Comparison of ENCODE assay signal across 10 mouse cellular contexts in genomic region chr4:88275571-88276041, GRCm38 (mm10).
DNase-seq lines count a peak whose midpoint lies in the region; ATAC-seq and TF ChIP-seq lines count a peak whose summit lies in the region.
"Had no signal": no experiment of that assay in that cellular context is flagged by ENCODE, and none has a peak within 500 bp of the region (broad histone marks: within the 10 kb centered on the region; RNA-seq: fewer than 3 reads in every experiment).

No protein-coding gene starts in this region.

- H3K4me3 ChIP-seq in heart, embryonic 13.5 days = no peak overlapping the region
- no peak overlapping the region for H3K4me3 ChIP-seq in heart, adult 2 months
- no peak overlapping the region for H3K4me3 ChIP-seq in lung, postnatal 0 days (ENCODE audit: low read depth, low read length)
- no peak overlapping the region for H3K4me3 ChIP-seq in heart, postnatal 0 days (ENCODE audit: low read depth, low read length)
- H3K4me3 ChIP-seq in thymus, adult 2 months (ENCODE audit: control insufficient read depth, insufficient read depth, low read length) = no peak overlapping the region

- TF ChIP-seq CTCF in heart, adult 2 months (IDR thresholded peaks at IDR 0.05) = no peak
- TF ChIP-seq CTCF in lung, postnatal 0 days (IDR thresholded peaks at IDR 0.05) = no peak
- TF ChIP-seq CTCF in heart, postnatal 0 days (IDR thresholded peaks at IDR 0.05; ENCODE audit: low read depth) = no peak
- no peak for TF ChIP-seq CTCF in thymus, adult 2 months (IDR thresholded peaks at IDR 0.05; ENCODE audit: borderline replicate concordance, control insufficient read depth, extremely low read depth, insufficient read depth, low read length, poor library complexity)

- H3K27ac ChIP-seq in heart, embryonic 13.5 days (replicated peaks) = peak overlapping the region; percentile 42
- H3K27ac ChIP-seq in heart, adult 2 months = no peak overlapping the region
- H3K27ac ChIP-seq in lung, postnatal 0 days (ENCODE audit: low read length) = peak overlapping the region; percentile 81
- H3K27ac ChIP-seq in heart, postnatal 0 days (ENCODE audit: low read depth) = peak overlapping the region; percentile 30; the same call in 1 of the 2 replicates
- peak overlapping the region; percentile 5; the same call in 1 of the 2 replicates for H3K27ac ChIP-seq in thymus, adult 2 months (ENCODE audit: control insufficient read depth, insufficient read depth, low read length)

- no peak for DNase-seq in heart, adult 2 months
- peak; percentile 81 for DNase-seq in lung, postnatal 0 days (ENCODE audit: low spot score)
- no peak for DNase-seq in lung, postnatal 25 days (ENCODE audit: low spot score)
- DNase-seq in heart, postnatal 0 days (ENCODE audit: low spot score) = peak; percentile 19
- DNase-seq in thymus, adult 2 months = peak; percentile 24
- no peak for DNase-seq in gastrocnemius, adult 8-10 months (ENCODE audit: low spot score in 2 of 2)
- no peak for DNase-seq in right cerebral cortex, postnatal 10 days (ENCODE audit: low spot score in 2 of 2)
- DNase-seq: right cerebral cortex, postnatal 25 days had no signal

- intact Hi-C loops in heart, adult 2 months (cut with DNase I) = no loop called here

- WGBS in heart, embryonic 13.5 days = 47% methylated on average over 6 of the region's 6 CpGs
- WGBS in heart, adult 2 months = 36% methylated on average over 6 of the region's 6 CpGs
- WGBS in lung, postnatal 0 days = 21% methylated on average over 6 of the region's 6 CpGs
- 54% methylated on average over 6 of the region's 6 CpGs for WGBS in heart, postnatal 0 days
- WGBS in thymus, adult 2 months = 3% methylated on average over 6 of the region's 6 CpGs

- H3K79me2 ChIP-seq in heart, adult 2 months (replicated peaks; ENCODE audit: control insufficient read depth, insufficient read depth, low read length) = no peaks in the 10 kb centered on the region

- H3K9ac ChIP-seq in heart, embryonic 13.5 days = no peak overlapping the region
- no peak overlapping the region for H3K9ac ChIP-seq in heart, adult 2 months (ENCODE audit: low read depth, low read length)
- H3K9ac ChIP-seq in lung, postnatal 0 days (replicated peaks; ENCODE audit: low read depth) = no peak overlapping the region
- H3K9ac ChIP-seq in heart, postnatal 0 days (replicated peaks; ENCODE audit: low read depth, low read length) = no peak overlapping the region

- peaks cover 19% of the 10 kb centered on the region for H3K4me1 ChIP-seq in heart, embryonic 13.5 days
- peaks cover 2% of the 10 kb centered on the region for H3K4me1 ChIP-seq in heart, adult 2 months (ENCODE audit: control insufficient read depth, insufficient read depth, low read length)
- H3K4me1 ChIP-seq in lung, postnatal 0 days (ENCODE audit: insufficient read depth, low read depth, low read length) = no peaks in the 10 kb centered on the region
- no peaks in the 10 kb centered on the region for H3K4me1 ChIP-seq in heart, postnatal 0 days (ENCODE audit: control insufficient read depth, insufficient read depth)
- H3K4me1 ChIP-seq in thymus, adult 2 months (replicated peaks; ENCODE audit: control insufficient read depth, insufficient read depth, low read length) = peaks cover 3% of the 10 kb centered on the region

- no peak for TF ChIP-seq POLR2A in heart, adult 2 months (IDR thresholded peaks at IDR 0.05; ENCODE audit: insufficient read depth, low read depth, low read length)
- TF ChIP-seq POLR2A in thymus, adult 2 months (IDR thresholded peaks at IDR 0.05; ENCODE audit: control insufficient read depth, extremely low read depth, insufficient read depth, low read length, poor library complexity) = no peak

- no peaks in the 10 kb centered on the region for H3K36me3 ChIP-seq in heart, embryonic 13.5 days
- no peaks in the 10 kb centered on the region for H3K36me3 ChIP-seq in heart, adult 2 months (ENCODE audit: control insufficient read depth, insufficient read depth, low read length)
- H3K36me3 ChIP-seq in lung, postnatal 0 days (ENCODE audit: insufficient read depth, low read length) = no peaks in the 10 kb centered on the region
- H3K36me3 ChIP-seq in heart, postnatal 0 days (replicated peaks; ENCODE audit: control insufficient read depth, insufficient read depth, low read length) = no peaks in the 10 kb centered on the region
- H3K36me3 ChIP-seq in thymus, adult 2 months (ENCODE audit: control insufficient read depth, insufficient read depth, low read length) = no peaks in the 10 kb centered on the region

- H3K9me3 ChIP-seq in heart, embryonic 13.5 days = no peaks in the 10 kb centered on the region
- H3K9me3 ChIP-seq in lung, postnatal 0 days (ENCODE audit: low read length) = no peaks in the 10 kb centered on the region
- H3K9me3 ChIP-seq in heart, postnatal 0 days (replicated peaks; ENCODE audit: control insufficient read depth, low read length) = no peaks in the 10 kb centered on the region

- H3K4me2 ChIP-seq in heart, embryonic 13.5 days = peak overlapping the region; percentile 38
- H3K4me2 ChIP-seq in lung, postnatal 0 days (replicated peaks; ENCODE audit: low read depth, low read length) = peak overlapping the region; percentile 33; the same call in 1 of the 2 replicates
- no peak overlapping the region for H3K4me2 ChIP-seq in heart, postnatal 0 days (ENCODE audit: low read depth, low read length)

- no peak for ATAC-seq in heart, embryonic 13.5 days (ENCODE audit: extremely low read depth, insufficient number of reproducible peaks, low FRiP score, low TSS enrichment)
- ATAC-seq in lung, postnatal 0 days = peak; percentile 68
- ATAC-seq in heart, postnatal 0 days (ENCODE audit: insufficient read depth, low read depth) = no peak
- ATAC-seq: forebrain, embryonic 16.5 days had no signal

- no peak for TF ChIP-seq EP300 in heart, adult 2 months (IDR thresholded peaks at IDR 0.05; ENCODE audit: insufficient read depth, low read depth, low read length)
- TF ChIP-seq EP300 in lung, postnatal 0 days (IDR thresholded peaks at IDR 0.05) = no peak
- no peak for TF ChIP-seq EP300 in heart, postnatal 0 days (IDR thresholded peaks at IDR 0.05; ENCODE audit: low read depth)

- H3K27me3 ChIP-seq in heart, embryonic 13.5 days (replicated peaks) = no peaks in the 10 kb centered on the region
- H3K27me3 ChIP-seq in heart, adult 2 months (ENCODE audit: control insufficient read depth, insufficient read depth, low read length) = no peaks in the 10 kb centered on the region
- no peaks in the 10 kb centered on the region for H3K27me3 ChIP-seq in lung, postnatal 0 days (replicated peaks; ENCODE audit: insufficient read depth, low read length)
- H3K27me3 ChIP-seq in heart, postnatal 0 days (ENCODE audit: control insufficient read depth, insufficient read depth, low read length) = no peaks in the 10 kb centered on the region
- no peaks in the 10 kb centered on the region for H3K27me3 ChIP-seq in thymus, adult 2 months (ENCODE audit: control insufficient read depth, insufficient read depth, low read length)

Comparison
In these comparisons a context has a peak if more than half of its experiments do, and no peak if none do; other contexts are left out.
1. DNase-seq: peak in lung, postnatal 0 days (single experiment), heart, postnatal 0 days (single experiment) and thymus, adult 2 months (single experiment); none in heart, adult 2 months (0 of 2), lung, postnatal 25 days (single experiment), gastrocnemius, adult 8-10 months (0 of 2) and right cerebral cortex, postnatal 10 days (0 of 2).